Mouse (Mus musculus) embryonic fibroblast, embryonic 13.5 days (primary cell): ENCODE results near the gene Prss36. TPM values are rescaled to one million over a fixed set of nuclear protein-coding genes. Genes with fewer than 3 reads are reported as not detected.

ENCODE experiments used
- H3K27ac ChIP-seq: 2 replicates; pipeline ENCODE4 v1.5.1; 2012; ENCODE audit warnings: low read length, control low read depth, inconsistent platforms; ENCODE audit not compliant: insufficient read depth
- H3K4me1 ChIP-seq: 2 replicates; pipeline ENCODE4 v1.6.1; 2011; ENCODE audit warnings: low read length; ENCODE audit not compliant: control insufficient read depth, insufficient read depth
- H3K4me3 ChIP-seq: 2 replicates; pipeline ENCODE4 v1.5.1; 2011; ENCODE audit warnings: mild to moderate bottlenecking, control low read depth, low read length; ENCODE audit not compliant: insufficient read depth
- CTCF ChIP-seq: IDR thresholded peaks from 2 replicates; pipeline ENCODE4 v1.5.1; 2011; ENCODE audit warnings: mild to moderate bottlenecking, control low read depth, low read length, moderate library complexity, borderline replicate concordance; ENCODE audit not compliant: insufficient read depth
- POLR2A ChIP-seq: IDR thresholded peaks from 2 replicates; pipeline ENCODE4 v1.6.1; 2011; ENCODE audit warnings: low read depth, mild to moderate bottlenecking, control low read depth, low read length, moderate library complexity
- polyA plus RNA-seq: library from polyadenylated mRNA; stranded (reverse); fragments of >200 nt; gene quantifications from 2 replicates; pipeline ENCODE4 v1.2.4, GENCODE M21; 2011; ENCODE audit warnings: low read depth; ENCODE audit not compliant: missing spikeins, insufficient read length

Prss36 gene
- polyA plus RNA-seq = 6.8 and 7.1 TPM in 2 replicates

DNA sequence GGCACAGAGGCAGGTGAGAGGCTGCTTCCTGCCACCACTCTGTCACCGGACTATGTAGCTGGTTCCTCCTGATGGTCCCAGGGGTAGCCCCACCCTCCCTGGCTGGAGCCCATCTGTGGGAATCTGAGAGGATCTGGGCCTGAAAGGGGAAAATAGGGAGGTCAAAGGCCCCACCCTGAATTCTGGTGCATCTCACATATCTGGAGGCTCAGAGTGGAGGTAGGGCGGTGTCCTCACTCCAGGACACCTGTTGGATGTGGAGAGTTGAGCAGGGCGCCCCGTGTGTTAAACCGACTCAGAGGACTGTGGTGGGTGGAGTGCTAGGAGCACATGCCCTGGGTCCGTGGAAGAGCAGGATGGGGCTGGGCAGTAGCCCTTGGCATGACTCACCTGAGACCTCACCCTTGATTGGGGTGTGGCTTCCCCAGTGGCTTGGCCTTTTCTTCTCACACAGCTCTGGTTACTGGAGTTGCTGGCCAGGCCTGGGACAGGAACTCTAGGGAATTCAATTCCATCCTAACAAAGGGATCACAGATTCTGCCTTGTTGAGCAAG is at the start of gene Prss36:
Prss36 (minus strand) TSS at position 256 of the 554 bp plus-strand sequence.
- Histone ChIP-seq H3K4me1 (no peaks in the 10 kb centered on the region; the same call in 1 of the 2 replicates), H3K4me3 (no peak within 1 kb of the TSS), H3K27ac (no peak within 1 kb of the TSS)
- no peak for TF ChIP-seq POLR2A
- no peak for TF ChIP-seq CTCF

DNA sequence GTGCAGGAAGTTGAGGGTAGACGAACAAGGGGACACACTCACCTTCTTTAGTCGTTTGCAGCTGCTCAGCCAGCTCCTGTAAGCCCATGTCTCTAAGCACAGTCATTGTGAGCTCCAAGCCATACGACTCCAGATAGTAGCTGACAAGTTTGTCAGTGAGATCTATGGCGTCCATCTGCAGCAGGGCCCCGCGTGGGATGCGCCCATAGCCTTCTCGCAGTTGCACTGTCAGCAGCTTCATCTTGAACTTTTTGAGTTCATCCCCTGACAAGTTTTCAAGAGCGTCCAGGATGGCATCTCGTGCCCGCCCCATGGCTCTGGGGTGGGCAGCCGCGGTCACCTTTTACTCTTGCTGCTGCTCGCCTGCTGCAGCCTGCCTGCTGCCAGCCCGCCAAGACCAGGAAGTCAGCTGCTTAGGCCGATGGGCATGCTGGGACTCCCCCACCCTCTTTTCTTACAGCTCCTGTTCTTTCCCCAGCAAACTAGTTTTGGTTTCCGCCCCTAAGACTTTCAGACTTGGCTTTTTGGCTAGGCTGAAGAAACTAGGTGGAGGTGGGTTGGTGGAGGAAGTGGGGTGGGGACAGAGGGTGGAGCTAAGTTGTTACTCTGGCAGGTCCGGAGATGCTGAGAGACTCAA is 46.9 kb upstream of the Prss36 start, which contains the start of gene Pycard:
Pycard (minus strand) TSS at position 527 of the 637 bp plus-strand sequence.
- Histone ChIP-seq H3K4me1 (no peaks in the 10 kb centered on the region), H3K4me3 (no peak within 1 kb of the TSS), H3K27ac (no peak within 1 kb of the TSS)
- TF ChIP-seq POLR2A (no peak), CTCF (no peak)

DNA sequence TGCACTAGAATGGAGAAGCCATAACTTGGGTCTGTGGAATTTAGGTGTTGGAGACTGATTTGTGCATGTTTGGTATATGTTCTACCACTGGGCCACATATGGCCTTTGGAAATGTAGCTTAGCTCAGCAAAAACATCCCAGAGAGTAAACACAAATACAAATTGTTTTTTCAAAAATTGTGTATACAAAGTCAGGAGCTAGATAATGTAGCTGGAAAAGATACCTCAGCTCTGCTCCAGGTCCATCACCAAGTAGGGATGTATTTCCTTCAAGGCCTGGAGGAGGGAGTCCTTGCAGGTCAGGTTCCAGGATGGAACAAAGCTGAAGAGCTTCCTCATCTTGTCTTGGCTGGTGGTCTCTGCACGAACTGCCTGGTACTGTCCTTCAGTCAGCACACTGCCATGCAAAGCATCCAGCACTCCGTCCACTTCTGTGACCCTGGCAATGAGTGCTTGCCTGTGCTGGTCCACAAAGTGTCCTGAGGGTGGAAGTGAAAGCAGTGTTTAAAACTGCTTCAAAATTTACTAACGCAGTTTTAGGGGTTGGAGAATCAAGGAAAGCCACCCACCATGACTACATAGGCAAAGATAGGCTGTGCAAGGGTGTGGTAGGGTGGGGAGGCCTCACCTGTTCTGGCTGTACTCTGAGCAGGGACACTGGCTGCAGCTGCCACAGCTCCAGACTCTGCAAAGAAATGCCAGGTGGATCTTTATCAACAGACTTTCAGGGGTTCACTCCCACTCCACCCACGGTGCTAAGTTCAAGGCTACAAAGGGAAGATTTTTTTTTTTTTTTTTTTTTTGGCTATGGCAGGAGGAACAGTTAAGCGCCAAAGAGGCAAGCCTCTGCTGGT is 46.2 kb upstream of the Prss36 start:
- TF ChIP-seq CTCF = no peak
- no peak for TF ChIP-seq POLR2A
- H3K4me3 ChIP-seq = no peak overlapping the region
- no peaks in the 10 kb centered on the region for H3K4me1 ChIP-seq
- H3K27ac ChIP-seq = no peak overlapping the region

DNA sequence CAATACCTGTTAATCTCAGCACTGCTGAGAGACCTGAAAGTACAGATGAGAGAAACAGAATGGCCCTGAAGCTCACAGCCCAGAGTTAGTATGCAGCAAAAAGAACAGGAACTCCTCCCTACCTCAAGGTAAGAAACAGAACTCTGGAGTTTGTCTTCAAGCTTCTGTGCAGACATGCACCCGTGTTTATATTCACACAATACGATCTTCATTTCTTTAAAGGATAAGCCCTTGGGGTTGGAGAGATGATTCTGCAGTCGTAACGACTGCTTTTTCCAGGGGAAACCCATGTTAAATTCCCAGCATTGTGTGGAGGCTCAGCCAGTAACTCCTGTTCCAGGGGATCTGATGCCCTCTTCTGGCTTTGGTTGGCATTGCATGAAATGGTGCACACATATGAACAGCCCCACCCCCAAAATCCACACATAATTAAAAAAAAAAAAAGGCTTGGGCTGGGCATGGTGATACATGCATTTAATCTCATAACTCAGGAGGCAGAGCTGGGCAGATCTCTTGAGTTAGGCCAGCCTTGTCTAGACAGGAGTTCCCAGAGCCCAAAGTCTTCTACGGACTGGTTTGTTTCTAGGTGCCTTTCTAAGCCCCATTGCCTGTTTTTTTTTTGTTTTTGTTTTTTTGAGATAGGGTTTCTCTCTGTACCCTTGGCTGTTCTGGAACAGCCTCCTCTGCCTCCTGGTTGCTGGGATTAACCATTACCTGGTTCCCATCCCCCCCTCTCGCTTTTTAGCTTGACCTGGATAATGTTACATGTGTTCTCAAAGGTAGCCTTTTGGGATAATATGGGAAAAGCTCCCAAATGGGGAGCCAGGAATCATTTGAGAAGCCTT is 45.3 kb upstream of the Prss36 start:
- TF ChIP-seq CTCF (peak; percentile 14; the same call in 1 of the 2 replicates), POLR2A (peak; percentile 27; the same call in 1 of the 2 replicates)
- no peak overlapping the region for H3K27ac ChIP-seq
- H3K4me3 ChIP-seq = no peak overlapping the region
- no peaks in the 10 kb centered on the region for H3K4me1 ChIP-seq

DNA sequence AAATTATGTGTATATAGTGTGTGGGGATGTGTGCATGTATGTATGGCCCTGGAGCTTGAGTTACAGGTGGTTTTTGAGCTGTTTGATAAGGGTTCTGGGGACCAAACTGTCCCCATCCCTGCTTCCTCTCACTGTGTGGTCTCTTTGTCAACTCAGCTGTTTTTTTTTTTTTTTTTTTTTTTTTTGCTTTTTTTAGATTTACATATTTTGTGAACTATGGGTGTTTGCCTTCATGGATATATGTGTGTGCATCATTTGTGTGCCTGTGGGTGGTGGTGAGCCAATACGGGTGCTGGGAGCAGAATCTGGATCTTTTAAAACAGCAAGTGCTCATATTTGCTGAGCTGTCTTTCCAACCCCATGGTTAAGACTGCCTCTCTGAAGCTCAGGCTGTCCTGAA is 42.4 kb upstream of the Prss36 start:
- Histone ChIP-seq H3K27ac (no peak overlapping the region), H3K4me1 (no peaks in the 10 kb centered on the region), H3K4me3 (no peak overlapping the region)
- TF ChIP-seq CTCF = no peak
- no peak for TF ChIP-seq POLR2A

DNA sequence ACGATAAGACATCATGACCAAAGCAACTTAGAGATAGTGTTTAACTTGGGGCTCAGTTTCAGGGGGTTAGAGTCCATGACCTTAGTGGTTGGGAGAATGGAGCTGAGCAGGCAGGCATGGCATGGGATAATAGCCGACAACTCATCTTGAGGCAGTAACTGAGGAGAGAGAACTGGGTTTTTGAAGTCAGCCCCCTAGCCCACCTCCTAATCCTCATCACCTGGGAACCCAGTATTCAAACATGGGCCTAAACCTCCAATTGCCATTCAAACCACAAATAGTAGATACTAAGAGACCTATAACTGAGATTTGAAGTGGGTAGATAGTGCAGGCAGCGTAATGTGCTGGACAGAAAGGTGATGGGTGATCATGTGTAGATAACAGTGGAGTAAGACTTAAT is 34.1 kb upstream of the Prss36 start:
- Histone ChIP-seq H3K4me3 (no peak overlapping the region), H3K4me1 (no peaks in the 10 kb centered on the region), H3K27ac (no peak overlapping the region)
- TF ChIP-seq CTCF (no peak), POLR2A (no peak)

DNA sequence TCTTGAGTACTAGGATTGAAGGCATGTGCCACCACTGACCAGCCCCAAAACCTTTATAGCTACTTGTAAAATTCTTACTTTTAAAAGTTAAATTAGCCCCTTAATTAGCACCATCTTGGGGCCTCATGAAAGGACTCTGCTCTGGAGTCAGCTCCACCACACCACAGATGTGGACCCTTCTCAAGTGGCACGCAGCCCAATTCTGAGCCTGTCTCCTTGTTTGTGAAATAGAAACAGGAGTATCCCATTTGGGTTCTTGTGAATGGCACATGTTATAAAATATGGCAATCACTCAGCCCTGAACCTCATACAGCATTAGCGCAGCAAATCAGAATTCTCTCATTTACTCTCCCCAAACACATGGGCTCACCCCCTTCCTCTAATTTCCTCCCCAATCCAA is 32.3 kb upstream of the Prss36 start:
- Histone ChIP-seq H3K4me1 (no peaks in the 10 kb centered on the region; the same call in 1 of the 2 replicates), H3K4me3 (no peak overlapping the region), H3K27ac (no peak overlapping the region)
- no peak for TF ChIP-seq CTCF
- no peak for TF ChIP-seq POLR2A

DNA sequence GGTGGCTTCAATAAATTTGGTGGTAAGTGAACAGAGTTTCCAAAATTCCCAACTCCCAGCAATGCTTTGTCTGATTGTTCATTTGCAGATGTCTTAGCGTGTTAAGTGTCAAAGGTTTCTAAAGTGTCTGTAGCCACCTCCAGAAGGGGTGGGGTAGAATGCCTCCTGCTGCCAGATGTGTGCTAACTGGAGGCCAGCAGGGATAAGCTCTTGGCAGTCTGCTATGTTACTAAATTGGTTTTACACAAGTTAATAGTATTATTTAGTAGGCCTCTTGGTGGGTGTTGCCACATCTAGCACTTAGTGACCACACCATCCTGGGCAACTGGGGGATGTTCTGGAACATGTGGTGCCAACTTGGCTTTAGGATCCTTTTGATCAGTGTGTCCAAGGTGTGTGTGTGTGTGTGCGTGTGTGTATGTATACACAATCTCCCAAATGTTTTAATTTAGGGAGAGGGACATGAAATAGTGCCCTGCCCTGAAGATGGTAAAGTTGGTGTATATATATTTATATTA is 27.9 kb upstream of the Prss36 start:
- H3K27ac ChIP-seq = no peak overlapping the region
- no peak for TF ChIP-seq POLR2A
- no peak for TF ChIP-seq CTCF
- H3K4me3 ChIP-seq = no peak overlapping the region
- no peaks in the 10 kb centered on the region; the same call in 1 of the 2 replicates for H3K4me1 ChIP-seq
